Mouse (Mus musculus) c-Kit-negative CD71-positive TER-119-positive erythroid progenitor cells, embryonic 14.5 days (primary cell): ENCODE results near the gene Ago3.
A peak's percentile ranks its signal among the peaks of the same experiment; 100 is the strongest.

ENCODE experiments used
- DNase-seq: peaks from one replicate; pipeline ENCODE4 v3.0.0-alpha.2; 2013; ENCODE audit warnings: low read depth, low spot score

The Ago3 gene

GRCm38 (mm10) chr4:126310344-126310743, 119.0 kb downstream of the Ago3 start:
- DNase-seq = no peak

- DNase-seq = peak; percentile 41
Measured at GRCm38 (mm10) chr4:126309922-126310309, 119.4 kb downstream of the Ago3 start.

GRCm38 (mm10) chr4:126309211-126309921, 120.0 kb downstream of the Ago3 start:
- DNase-seq = no peak

- DNase-seq = no peak
Measured at GRCm38 (mm10) chr4:126306827-126307226, 122.5 kb downstream of the Ago3 start.

GRCm38 (mm10) chr4:126306058-126306457, 123.3 kb downstream of the Ago3 start:
- DNase-seq = no peak

GRCm38 (mm10) chr4:126305428-126305827, 123.9 kb downstream of the Ago3 start:
- no peak for DNase-seq

- no peak for DNase-seq
Measured at GRCm38 (mm10) chr4:126303877-126304276, 125.5 kb downstream of the Ago3 start.

GRCm38 (mm10) chr4:126301584-126302309, 127.6 kb downstream of the Ago3 start:
- no peak for DNase-seq

GRCm38 (mm10) chr4:126300916-126301583, 128.3 kb downstream of the Ago3 start:
- DNase-seq = no peak

- no peak for DNase-seq
Measured at GRCm38 (mm10) chr4:126296617-126297101, 132.7 kb downstream of the Ago3 start.

- DNase-seq = no peak
Measured at GRCm38 (mm10) chr4:126295937-126296336, 133.4 kb downstream of the Ago3 start.

- no peak for DNase-seq
Measured at GRCm38 (mm10) chr4:126295152-126295551, 134.2 kb downstream of the Ago3 start.

- DNase-seq = no peak
Measured at GRCm38 (mm10) chr4:126291196-126291595, 138.2 kb downstream of the Ago3 start.

- DNase-seq = no peak
Measured at GRCm38 (mm10) chr4:126290314-126290713, 139.0 kb downstream of the Ago3 start.

GRCm38 (mm10) chr4:126288085-126288666, 141.2 kb downstream of the Ago3 start:
- DNase-seq = no peak

GRCm38 (mm10) chr4:126287302-126287995, 141.9 kb downstream of the Ago3 start:
- DNase-seq = no peak

GRCm38 (mm10) chr4:126286492-126286891, 142.9 kb downstream of the Ago3 start, which contains the start of gene Col8a2:
Gene Col8a2, plus strand, starts transcription at chr4:126286793.
- no peak for DNase-seq

GRCm38 (mm10) chr4:126283582-126283981, 145.8 kb downstream of the Ago3 start:
- DNase-seq = no peak

GRCm38 (mm10) chr4:126281706-126282105, 147.7 kb downstream of the Ago3 start:
- no peak for DNase-seq
